Mouse (Mus musculus) limb, embryonic 15.5 days (tissue): ENCODE measurements around the gene Tbxas1. TPM values are rescaled to one million over a fixed set of nuclear protein-coding genes. Genes with fewer than 3 reads are reported as not detected.
A peak's percentile ranks its signal among the peaks of the same experiment; 100 is the strongest.

ENCODE experiments used
- ATAC-seq: fragments of 200-750 bp; cut with Nextera tagmentation; 2 replicates; pipeline ENCODE4 v1.8.0; 2017; ENCODE audit warnings: low read depth, moderate TSS enrichment; ENCODE audit not compliant: insufficient number of reproducible peaks, low FRiP score, low TSS enrichment
- H3K27ac ChIP-seq: fragments of 300-500 bp; sonication (generic); 2 replicates; pipeline ENCODE4 v1.5.1; 2015; ENCODE audit warnings: moderate library complexity, mild to moderate bottlenecking, inconsistent platforms
- H3K27me3 ChIP-seq: fragments of 300-500 bp; sonication (generic); 2 replicates; pipeline ENCODE4 v1.6.1; 2015; ENCODE audit warnings: inconsistent platforms
- H3K36me3 ChIP-seq: fragments of 300-500 bp; sonication (generic); 2 replicates; pipeline ENCODE4 v1.6.1; 2015; ENCODE audit warnings: inconsistent platforms
- H3K4me1 ChIP-seq: fragments of 300-500 bp; sonication (generic); 2 replicates; pipeline ENCODE4 v1.6.1; 2015; ENCODE audit warnings: inconsistent platforms
- H3K4me2 ChIP-seq: fragments of 300-500 bp; sonication (generic); 2 replicates; pipeline ENCODE4 v1.6.1; 2015; ENCODE audit warnings: mild to moderate bottlenecking, inconsistent platforms
- H3K4me3 ChIP-seq: fragments of 300-500 bp; sonication (generic); 2 replicates; pipeline ENCODE4 v1.5.1; 2015; ENCODE audit warnings: mild to moderate bottlenecking, inconsistent platforms
- H3K9ac ChIP-seq: fragments of 300-500 bp; sonication (generic); 2 replicates; pipeline ENCODE4 v1.6.1; 2015; ENCODE audit warnings: inconsistent platforms
- H3K9me3 ChIP-seq: fragments of 300-500 bp; sonication (generic); 2 replicates; pipeline ENCODE4 v1.6.1; 2016; ENCODE audit warnings: inconsistent platforms
- WGBS: fragments of 180-500 bp; shearing (Covaris S2); methylation state at CpG from one replicate; pipeline ENCODE4 v1.1.7; 2015; 5-methylcytosine and 5-hydroxymethylcytosine counted together
- polyA plus RNA-seq: library from polyadenylated mRNA; unstranded; fragments of >200 nt; fragmentation: Nextera tagmentation; extraction: Ambion mirVana; gene quantifications from 2 replicates; pipeline ENCODE4 v1.2.1, GENCODE M21; 2015

Gene Tbxas1
- polyA plus RNA-seq, 1 experiment from 2014 or later: 3.2 TPM

- peak overlapping the region; percentile 41 for H3K4me2 ChIP-seq
- ATAC-seq: peak; percentile 16; the same call in 1 of the 2 replicates
Measured at GRCm38 (mm10) chr6:38926135-38926962, 51.1 kb downstream of the Tbxas1 start.

GRCm38 (mm10) chr6:38926963-38927361 lies 51.8 kb downstream of the Tbxas1 start:
- H3K9me3 ChIP-seq: no peaks in the 10 kb centered on the region
- peaks cover 12% of the 10 kb centered on the region for H3K4me1 ChIP-seq
- peak overlapping the region; percentile 41 for H3K4me2 ChIP-seq
- no peaks in the 10 kb centered on the region for H3K36me3 ChIP-seq
- H3K27me3 ChIP-seq: no peaks in the 10 kb centered on the region
- no peak overlapping the region for H3K9ac ChIP-seq
- H3K4me3 ChIP-seq: no peak overlapping the region
- 15% methylated on average over 13 of the region's 13 CpGs for WGBS
- ATAC-seq: 0 out of 2 replicates have a peak, but pooled peaks have one; percentile 42
- H3K27ac ChIP-seq: peak overlapping the region; percentile 44

More at GRCm38 (mm10) chr6:38926135-38926962, 51.1 kb downstream of the Tbxas1 start:
- Histone ChIP-seq H3K27me3 (no peaks in the 10 kb centered on the region), H3K9me3 (no peaks in the 10 kb centered on the region), H3K4me1 (peaks cover 12% of the 10 kb centered on the region), H3K4me3 (peak overlapping the region; percentile 20), H3K27ac (peak overlapping the region; percentile 44), H3K9ac (no peak overlapping the region), H3K36me3 (no peaks in the 10 kb centered on the region)
- 51% methylated on average over 28 of the region's 28 CpGs for WGBS

GRCm38 (mm10) chr6:38928489-38928888 lies 53.3 kb downstream of the Tbxas1 start:
- WGBS: 73% methylated on average over 3 of the region's 3 CpGs
- Histone ChIP-seq H3K9me3 (no peaks in the 10 kb centered on the region), H3K4me1 (peaks cover 15% of the 10 kb centered on the region), H3K4me2 (no peak overlapping the region), H3K27me3 (no peaks in the 10 kb centered on the region), H3K27ac (no peak overlapping the region), H3K36me3 (no peaks in the 10 kb centered on the region), H3K9ac (no peak overlapping the region), H3K4me3 (no peak overlapping the region)
- ATAC-seq: no peak

DNA sequence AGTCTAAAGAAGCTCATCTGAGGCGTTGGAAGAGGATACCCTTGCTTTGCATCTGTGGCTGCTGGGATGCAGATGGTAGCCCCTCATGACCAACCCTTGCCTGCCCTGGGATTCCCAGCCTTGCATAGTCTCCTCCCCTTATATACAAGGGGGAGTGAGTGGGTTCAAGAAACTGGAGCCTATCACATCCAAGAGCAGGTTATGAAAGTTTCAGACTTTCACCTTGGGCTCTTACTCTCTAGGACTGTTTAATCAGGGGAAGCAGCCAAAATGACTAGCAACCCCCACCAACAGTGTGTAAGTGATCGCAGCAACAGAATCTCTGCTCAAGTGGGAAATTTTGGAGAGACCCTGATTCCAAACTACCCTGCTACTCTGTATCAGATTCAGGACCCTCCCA lies 60.8 kb downstream of the Tbxas1 start:
- H3K9ac ChIP-seq: no peak overlapping the region
- no peaks in the 10 kb centered on the region for H3K27me3 ChIP-seq
- H3K36me3 ChIP-seq: no peaks in the 10 kb centered on the region
- H3K4me1 ChIP-seq: 0 out of 2 replicates have a peak, but pooled peaks cover 2% of the 10 kb centered on the region
- no peak for ATAC-seq
- H3K27ac ChIP-seq: no peak overlapping the region
- H3K9me3 ChIP-seq: no peaks in the 10 kb centered on the region
- H3K4me3 ChIP-seq: no peak overlapping the region
- H3K4me2 ChIP-seq: no peak overlapping the region
- WGBS: 71% methylated on average over 2 of the region's 2 CpGs

DNA sequence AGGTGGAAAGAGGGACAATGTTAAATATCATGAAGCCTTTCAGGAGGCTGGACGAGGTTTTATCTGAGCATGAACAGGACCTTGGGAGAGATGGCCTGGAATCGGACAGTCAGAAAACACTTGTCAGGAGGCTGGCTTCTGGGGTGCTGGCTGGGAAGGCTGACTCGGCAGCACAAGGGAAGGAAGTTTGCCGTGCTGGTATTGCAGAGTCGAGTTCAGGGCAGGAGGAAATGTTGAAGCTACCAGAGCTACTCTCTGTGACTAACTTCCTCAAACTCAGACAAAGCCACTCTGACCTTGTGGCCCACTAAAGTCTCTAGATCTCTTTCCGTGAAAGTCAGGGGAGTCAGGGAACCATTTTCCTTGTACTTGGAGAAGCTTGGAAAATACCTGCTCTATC lies 63.2 kb downstream of the Tbxas1 start:
- Histone ChIP-seq H3K27ac (no peak overlapping the region), H3K4me2 (no peak overlapping the region)
- WGBS: 69% methylated on average over 6 of the region's 6 CpGs

DNA sequence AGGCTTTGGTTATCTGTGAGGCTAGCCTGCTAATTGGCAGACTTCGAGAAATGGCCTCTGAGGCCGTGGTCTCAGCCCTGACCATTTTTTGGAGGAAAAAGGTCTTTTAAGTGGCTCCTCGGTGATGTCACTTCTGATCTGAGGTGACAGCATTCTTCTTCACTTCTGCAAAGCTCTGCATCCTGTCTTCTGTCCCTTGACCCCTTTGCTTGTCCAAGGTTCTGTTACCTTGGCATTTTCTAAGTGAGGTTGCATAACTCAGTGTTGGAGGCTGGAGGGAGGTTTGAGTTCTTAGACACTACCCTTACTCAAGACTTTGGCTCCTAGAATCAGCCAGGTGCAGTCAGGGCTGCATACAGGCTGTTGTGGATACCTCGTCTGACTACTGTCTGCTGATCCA lies 63.9 kb downstream of the Tbxas1 start:
- no peak overlapping the region for H3K4me3 ChIP-seq
- H3K27ac ChIP-seq: no peak overlapping the region
- H3K4me1 ChIP-seq: no peaks in the 10 kb centered on the region
- 80% methylated on average over 4 of the region's 4 CpGs for WGBS
- no peak for ATAC-seq
- no peak overlapping the region for H3K4me2 ChIP-seq
- H3K9me3 ChIP-seq: no peaks in the 10 kb centered on the region
- H3K27me3 ChIP-seq: no peaks in the 10 kb centered on the region
- no peaks in the 10 kb centered on the region for H3K36me3 ChIP-seq
- no peak overlapping the region for H3K9ac ChIP-seq

More for the DNA sequence above, 63.2 kb downstream of the Tbxas1 start:
- ATAC-seq: no peak
- no peaks in the 10 kb centered on the region for H3K36me3 ChIP-seq
- H3K9me3 ChIP-seq: no peaks in the 10 kb centered on the region
- H3K4me3 ChIP-seq: no peak overlapping the region
- no peak overlapping the region for H3K9ac ChIP-seq
- H3K4me1 ChIP-seq: no peaks in the 10 kb centered on the region
- H3K27me3 ChIP-seq: no peaks in the 10 kb centered on the region

GRCm38 (mm10) chr6:38941016-38941415 lies 65.8 kb downstream of the Tbxas1 start:
- no peak overlapping the region for H3K4me2 ChIP-seq
- H3K36me3 ChIP-seq: no peaks in the 10 kb centered on the region
- H3K4me1 ChIP-seq: no peaks in the 10 kb centered on the region
- H3K27me3 ChIP-seq: no peaks in the 10 kb centered on the region
- no peak overlapping the region for H3K27ac ChIP-seq
- no peaks in the 10 kb centered on the region for H3K9me3 ChIP-seq
- no peak overlapping the region for H3K4me3 ChIP-seq
- H3K9ac ChIP-seq: no peak overlapping the region
- no peak for ATAC-seq
- WGBS: 89% methylated on average over 1 of the region's 1 CpGs

DNA sequence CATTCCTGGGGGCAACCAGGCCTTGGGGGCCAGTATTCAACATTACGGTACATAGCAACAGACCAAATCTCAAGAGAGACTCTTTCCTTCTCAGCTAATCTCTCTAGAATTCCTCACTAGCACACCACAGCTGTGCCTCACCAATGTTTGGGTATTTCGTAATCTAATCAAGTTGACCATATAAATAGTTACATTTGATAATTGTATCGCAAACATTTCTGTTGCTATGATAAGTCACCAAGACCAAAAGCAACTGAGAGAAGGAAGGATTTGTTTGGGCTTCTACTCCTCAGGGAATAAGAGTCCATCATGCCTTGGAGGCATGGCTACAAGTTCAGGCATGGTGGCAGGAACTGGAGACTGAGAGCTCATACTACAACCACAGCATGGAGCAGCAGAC lies 67.6 kb downstream of the Tbxas1 start:
- Histone ChIP-seq H3K9me3 (no peaks in the 10 kb centered on the region), H3K4me1 (no peaks in the 10 kb centered on the region), H3K9ac (no peak overlapping the region), H3K4me2 (no peak overlapping the region), H3K4me3 (no peak overlapping the region), H3K27ac (no peak overlapping the region), H3K27me3 (no peaks in the 10 kb centered on the region), H3K36me3 (no peaks in the 10 kb centered on the region)
- WGBS: 94% methylated on average over 3 of the region's 3 CpGs
- no peak for ATAC-seq

GRCm38 (mm10) chr6:38944392-38944791 lies 69.2 kb downstream of the Tbxas1 start:
- Histone ChIP-seq H3K27ac (no peak overlapping the region), H3K4me1 (no peaks in the 10 kb centered on the region), H3K36me3 (no peaks in the 10 kb centered on the region), H3K4me3 (no peak overlapping the region), H3K9me3 (no peaks in the 10 kb centered on the region), H3K27me3 (no peaks in the 10 kb centered on the region), H3K4me2 (no peak overlapping the region), H3K9ac (no peak overlapping the region)
- no peak for ATAC-seq
- 90% methylated on average over 8 of the region's 8 CpGs for WGBS

DNA sequence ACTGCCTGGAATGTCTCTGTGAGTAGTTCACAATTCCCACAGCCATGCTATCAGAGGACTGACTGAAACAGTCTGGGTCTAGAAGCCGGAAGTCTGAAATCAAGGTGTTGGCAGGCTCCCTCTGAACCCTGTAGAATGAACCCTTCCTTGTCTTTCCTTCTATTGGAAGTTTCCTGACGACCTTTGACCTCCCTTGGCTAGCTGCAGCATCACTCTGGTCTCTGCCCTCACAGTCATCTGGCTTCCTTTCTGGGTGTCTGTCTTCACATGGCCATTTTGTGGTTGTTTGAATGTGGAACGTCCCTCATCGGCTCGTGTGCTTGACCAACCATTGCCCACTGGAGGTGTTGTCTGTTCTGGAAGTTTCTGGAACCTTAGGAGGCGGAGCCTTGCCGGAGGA lies 69.6 kb downstream of the Tbxas1 start:
- Histone ChIP-seq H3K36me3 (no peaks in the 10 kb centered on the region), H3K4me1 (no peaks in the 10 kb centered on the region), H3K9me3 (no peaks in the 10 kb centered on the region), H3K9ac (no peak overlapping the region), H3K27ac (no peak overlapping the region), H3K4me2 (no peak overlapping the region), H3K27me3 (no peaks in the 10 kb centered on the region), H3K4me3 (no peak overlapping the region)
- no peak for ATAC-seq
- WGBS: 86% methylated on average over 7 of the region's 7 CpGs

- H3K4me1 ChIP-seq: peaks cover 2% of the 10 kb centered on the region; the same call in 1 of the 2 replicates
- H3K36me3 ChIP-seq: no peaks in the 10 kb centered on the region
- WGBS: 81% methylated on average over 3 of the region's 3 CpGs
- H3K4me2 ChIP-seq: no peak overlapping the region
- ATAC-seq: no peak
- no peak overlapping the region for H3K4me3 ChIP-seq
- no peaks in the 10 kb centered on the region for H3K27me3 ChIP-seq
- H3K27ac ChIP-seq: no peak overlapping the region
- no peak overlapping the region for H3K9ac ChIP-seq
- H3K9me3 ChIP-seq: no peaks in the 10 kb centered on the region
Measured at GRCm38 (mm10) chr6:38945681-38946080, 70.5 kb downstream of the Tbxas1 start.

DNA sequence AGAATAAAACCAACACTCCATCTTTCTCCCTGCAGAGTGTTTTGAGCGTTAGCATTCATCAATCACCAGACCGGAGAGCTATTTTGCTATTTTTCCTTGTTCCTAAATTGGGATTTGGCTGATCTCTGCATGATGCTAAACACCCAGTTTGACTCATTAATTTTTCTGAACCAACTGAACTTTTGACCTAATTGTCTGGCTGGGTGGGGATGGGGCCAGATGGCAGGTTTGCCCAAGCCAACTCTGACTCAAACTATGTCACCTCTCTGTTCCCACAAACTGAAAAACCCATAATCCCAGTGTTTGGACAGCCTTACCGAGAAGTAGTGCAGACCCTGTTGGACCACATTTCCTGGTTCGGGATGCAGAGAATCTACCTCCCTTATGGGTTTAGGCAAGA lies 72.1 kb downstream of the Tbxas1 start:
- no peak for ATAC-seq
- Histone ChIP-seq H3K36me3 (no peaks in the 10 kb centered on the region), H3K27me3 (no peaks in the 10 kb centered on the region), H3K4me2 (no peak overlapping the region), H3K4me1 (peaks cover 2% of the 10 kb centered on the region; the same call in 1 of the 2 replicates), H3K9ac (no peak overlapping the region), H3K27ac (no peak overlapping the region), H3K9me3 (no peaks in the 10 kb centered on the region), H3K4me3 (no peak overlapping the region)
- 81% methylated on average over 4 of the region's 4 CpGs for WGBS
